Mouse (Mus musculus): ENCODE results near the gene Sdhaf1. TPM values are rescaled to one million over a fixed set of nuclear protein-coding genes. Genes with fewer than 3 reads are reported as not detected.

Sdhaf1 gene
- polyA plus RNA-seq, 1 experiment from 2014 or later, result 17.0 TPM

GRCm38 (mm10) chr7:30279951-30280669 is 43.6 kb downstream of the Sdhaf1 start, which contains the start of the genes Thap8 and Wdr62:
TSS of gene Thap8 (plus strand) at chr7:30280094.
TSS of gene Wdr62 (minus strand) at chr7:30280419.
- Histone ChIP-seq H3K9ac (ENCODE audit: low read depth, low read length) (peak within 1 kb of the TSS; percentile 66), H3K4me1 (ENCODE audit: control insufficient read depth, insufficient read depth, low read depth, low read length) (peaks cover 2% of the 10 kb centered on the region; the same call in 1 of the 2 replicates), H3K36me3 (ENCODE audit: control insufficient read depth, insufficient read depth, low read length) (no peaks in the 10 kb centered on the region), H3K4me3 (ENCODE audit: low read length) (peak within 1 kb of the TSS; percentile 74), H3K9me3 (ENCODE audit: control insufficient read depth, low read length) (no peaks in the 10 kb centered on the region), H3K27me3 (replicated peaks; ENCODE audit: control insufficient read depth, insufficient read depth, low read length) (no peaks in the 10 kb centered on the region), H3K4me2 (ENCODE audit: low read length) (peak within 1 kb of the TSS; percentile 99), H3K27ac (ENCODE audit: low read depth, low read length) (peak within 1 kb of the TSS; percentile 99)
- ATAC-seq, result peak; percentile 97
- WGBS, result under 1% methylated on average over 48 of the region's 49 CpGs

DNA sequence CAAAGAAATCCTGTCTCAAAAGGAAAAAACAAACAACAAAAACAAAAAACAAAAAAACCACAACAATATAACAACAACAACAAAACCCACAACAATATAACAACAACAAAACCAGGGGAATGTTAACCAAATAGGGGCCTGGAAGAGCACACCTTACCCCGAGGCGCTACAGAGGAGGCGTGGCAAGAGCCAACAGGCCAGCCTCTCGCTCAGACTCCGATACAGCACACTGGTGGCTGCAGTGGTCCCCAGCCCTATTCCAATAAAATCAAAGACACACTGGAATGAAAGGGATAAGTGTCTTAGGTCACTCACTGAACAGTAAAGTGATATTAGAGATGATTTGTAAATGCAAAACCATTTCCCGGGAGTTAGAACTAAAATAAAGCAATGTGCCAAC is 44.2 kb downstream of the Sdhaf1 start:
- H3K9ac ChIP-seq (ENCODE audit: low read depth, low read length), result peak overlapping the region; percentile 46; the same call in 1 of the 2 replicates
- H3K27ac ChIP-seq (ENCODE audit: low read depth, low read length), result no peak overlapping the region; the same call in 1 of the 2 replicates
- H3K36me3 ChIP-seq (ENCODE audit: control insufficient read depth, insufficient read depth, low read length), result no peaks in the 10 kb centered on the region
- no peaks in the 10 kb centered on the region for H3K9me3 ChIP-seq (ENCODE audit: control insufficient read depth, low read length)
- peak overlapping the region; percentile 99 for H3K4me2 ChIP-seq (ENCODE audit: low read length)
- WGBS, result 0% methylated on average over 6 of the region's 6 CpGs
- H3K27me3 ChIP-seq (replicated peaks; ENCODE audit: control insufficient read depth, insufficient read depth, low read length), result no peaks in the 10 kb centered on the region
- ATAC-seq, result no peak
- H3K4me1 ChIP-seq (ENCODE audit: control insufficient read depth, insufficient read depth, low read depth, low read length), result peaks cover 2% of the 10 kb centered on the region; the same call in 1 of the 2 replicates
- peak overlapping the region; percentile 74 for H3K4me3 ChIP-seq (ENCODE audit: low read length)

GRCm38 (mm10) chr7:30278911-30279310 is 44.8 kb downstream of the Sdhaf1 start:
- no peak overlapping the region for H3K4me3 ChIP-seq (ENCODE audit: low read length)
- H3K36me3 ChIP-seq (ENCODE audit: control insufficient read depth, insufficient read depth, low read length), result no peaks in the 10 kb centered on the region
- no peaks in the 10 kb centered on the region for H3K9me3 ChIP-seq (ENCODE audit: control insufficient read depth, low read length)
- H3K27ac ChIP-seq (ENCODE audit: low read depth, low read length), result no peak overlapping the region
- 62% methylated on average over 2 of the region's 2 CpGs for WGBS
- H3K4me2 ChIP-seq (ENCODE audit: low read length), result no peak overlapping the region
- H3K27me3 ChIP-seq (replicated peaks; ENCODE audit: control insufficient read depth, insufficient read depth, low read length), result no peaks in the 10 kb centered on the region
- no peak overlapping the region for H3K9ac ChIP-seq (ENCODE audit: low read depth, low read length)
- ATAC-seq, result no peak
- H3K4me1 ChIP-seq (ENCODE audit: control insufficient read depth, insufficient read depth, low read depth, low read length), result peaks cover 2% of the 10 kb centered on the region; the same call in 1 of the 2 replicates

GRCm38 (mm10) chr7:30274383-30274782 is 49.3 kb downstream of the Sdhaf1 start:
- Histone ChIP-seq H3K9ac (ENCODE audit: low read depth, low read length) (no peak overlapping the region), H3K27me3 (replicated peaks; ENCODE audit: control insufficient read depth, insufficient read depth, low read length) (no peaks in the 10 kb centered on the region), H3K36me3 (ENCODE audit: control insufficient read depth, insufficient read depth, low read length) (no peaks in the 10 kb centered on the region; the same call in 1 of the 2 replicates), H3K4me3 (ENCODE audit: low read length) (no peak overlapping the region), H3K9me3 (ENCODE audit: control insufficient read depth, low read length) (no peaks in the 10 kb centered on the region), H3K4me2 (ENCODE audit: low read length) (no peak overlapping the region), H3K4me1 (ENCODE audit: control insufficient read depth, insufficient read depth, low read depth, low read length) (no peaks in the 10 kb centered on the region; the same call in 1 of the 2 replicates), H3K27ac (ENCODE audit: low read depth, low read length) (no peak overlapping the region)
- WGBS, result 89% methylated on average over 6 of the region's 6 CpGs
- ATAC-seq, result no peak

Other genes with a start within 250 kb of the Sdhaf1 start
- 0.80 and 1.5 TPM in 2 replicates for gene Gm26920, start 233.5 kb downstream of the Sdhaf1 start, polyA plus RNA-seq (2015; fragmentation: Nextera tagmentation; extraction: Ambion mirVana)
- 14.4 and 14.9 TPM in 2 replicates for gene Zfp566, start 233.4 kb downstream of the Sdhaf1 start, polyA plus RNA-seq (2015; fragmentation: Nextera tagmentation; extraction: Ambion mirVana)
- 69.0 and 75.5 TPM in 2 replicates for gene Zfp260, start 229.1 kb downstream of the Sdhaf1 start, polyA plus RNA-seq (2015; fragmentation: Nextera tagmentation; extraction: Ambion mirVana)
- gene Zfp382, start 202.0 kb downstream of the Sdhaf1 start, polyA plus RNA-seq (2015; fragmentation: Nextera tagmentation; extraction: Ambion mirVana), result 23.7 and 26.9 TPM in 2 replicates
- gene Zfp146, start 154.1 kb downstream of the Sdhaf1 start, polyA plus RNA-seq (2015; fragmentation: Nextera tagmentation; extraction: Ambion mirVana), result 8.0 and 9.2 TPM in 2 replicates
- 5.6 and 6.8 TPM in 2 replicates for gene Cox7a1, start 139.8 kb downstream of the Sdhaf1 start, polyA plus RNA-seq (2015; fragmentation: Nextera tagmentation; extraction: Ambion mirVana)
- 86.0 and 94.7 TPM in 2 replicates for gene Capns1, start 125.1 kb downstream of the Sdhaf1 start, polyA plus RNA-seq (2015; fragmentation: Nextera tagmentation; extraction: Ambion mirVana)
- 168 and 175 TPM in 2 replicates for gene Polr2i, start 91.9 kb downstream of the Sdhaf1 start, polyA plus RNA-seq (2015; fragmentation: Nextera tagmentation; extraction: Ambion mirVana)
- gene Tbcb, start 91.6 kb downstream of the Sdhaf1 start, polyA plus RNA-seq (2015; fragmentation: Nextera tagmentation; extraction: Ambion mirVana), result 465 and 500 TPM in 2 replicates
- gene Ovol3, start 88.2 kb downstream of the Sdhaf1 start, polyA plus RNA-seq (2015; fragmentation: Nextera tagmentation; extraction: Ambion mirVana), result not detected in 2 replicates
- gene Thap8, start 43.8 kb downstream of the Sdhaf1 start, polyA plus RNA-seq (2015; fragmentation: Nextera tagmentation; extraction: Ambion mirVana), result 0.66 and 0.86 TPM in 2 replicates
- 3.9 and 5.6 TPM in 2 replicates for gene Wdr62, start 43.5 kb downstream of the Sdhaf1 start, polyA plus RNA-seq (2015; fragmentation: Nextera tagmentation; extraction: Ambion mirVana)
- 96.5 and 138 TPM in 2 replicates for gene Clip3, start 32.2 kb downstream of the Sdhaf1 start, polyA plus RNA-seq (2015; fragmentation: Nextera tagmentation; extraction: Ambion mirVana)
- 124 and 131 TPM in 2 replicates for gene Alkbh6, start 15.2 kb downstream of the Sdhaf1 start, polyA plus RNA-seq (2015; fragmentation: Nextera tagmentation; extraction: Ambion mirVana)
- 14.6 and 14.8 TPM in 2 replicates for gene Syne4, start 9.1 kb downstream of the Sdhaf1 start, polyA plus RNA-seq (2015; fragmentation: Nextera tagmentation; extraction: Ambion mirVana)
- 0.21 and 0.54 TPM in 2 replicates for gene E130208F15Rik, start 2.2 kb downstream of the Sdhaf1 start, polyA plus RNA-seq (2015; fragmentation: Nextera tagmentation; extraction: Ambion mirVana)
- 15.8 and 16.8 TPM in 2 replicates for gene Lrfn3, start 38.9 kb upstream of the Sdhaf1 start, polyA plus RNA-seq (2015; fragmentation: Nextera tagmentation; extraction: Ambion mirVana)
- gene Tyrobp, start 89.9 kb upstream of the Sdhaf1 start, polyA plus RNA-seq (2015; fragmentation: Nextera tagmentation; extraction: Ambion mirVana), result 29.7 and 31.5 TPM in 2 replicates
- gene Hcst, start 96.0 kb upstream of the Sdhaf1 start, polyA plus RNA-seq (2015; fragmentation: Nextera tagmentation; extraction: Ambion mirVana), result 0.95 and 0.97 TPM in 2 replicates
- 2.5 and 2.9 TPM in 2 replicates for gene Nfkbid, start 97.8 kb upstream of the Sdhaf1 start, polyA plus RNA-seq (2015; fragmentation: Nextera tagmentation; extraction: Ambion mirVana)
- gene Aplp1, start 121.6 kb upstream of the Sdhaf1 start, polyA plus RNA-seq (2015; fragmentation: Nextera tagmentation; extraction: Ambion mirVana), result 742 and 752 TPM in 2 replicates
- 3.0 and 4.2 TPM in 2 replicates for gene Kirrel2, start 133.8 kb upstream of the Sdhaf1 start, polyA plus RNA-seq (2015; fragmentation: Nextera tagmentation; extraction: Ambion mirVana)
- gene Nphs1, start 134.4 kb upstream of the Sdhaf1 start, polyA plus RNA-seq (2015; fragmentation: Nextera tagmentation; extraction: Ambion mirVana), result 0.98 and 1.7 TPM in 2 replicates
- not detected in 2 replicates for gene Prodh2, start 169.7 kb upstream of the Sdhaf1 start, polyA plus RNA-seq (2015; fragmentation: Nextera tagmentation; extraction: Ambion mirVana)
- gene Arhgap33, start 211.2 kb upstream of the Sdhaf1 start, polyA plus RNA-seq (2015; fragmentation: Nextera tagmentation; extraction: Ambion mirVana), result 94.8 and 134 TPM in 2 replicates
- gene Hspb6, start 228.3 kb upstream of the Sdhaf1 start, polyA plus RNA-seq (2015; fragmentation: Nextera tagmentation; extraction: Ambion mirVana), result 14.2 TPM in 2 replicates
- 6.8 and 7.5 TPM in 2 replicates for gene Proser3, start 228.4 kb upstream of the Sdhaf1 start, polyA plus RNA-seq (2015; fragmentation: Nextera tagmentation; extraction: Ambion mirVana)
- gene Lin37, start 235.9 kb upstream of the Sdhaf1 start, polyA plus RNA-seq (2015; fragmentation: Nextera tagmentation; extraction: Ambion mirVana), result 51.0 and 58.7 TPM in 2 replicates
- 86.8 and 96.9 TPM in 2 replicates for gene U2af1l4, start 239.4 kb upstream of the Sdhaf1 start, polyA plus RNA-seq (2015; fragmentation: Nextera tagmentation; extraction: Ambion mirVana)
- gene Gm49396, start 239.4 kb upstream of the Sdhaf1 start, polyA plus RNA-seq (2015; fragmentation: Nextera tagmentation; extraction: Ambion mirVana), result 13.7 and 17.4 TPM in 2 replicates
- gene Psenen, start 239.7 kb upstream of the Sdhaf1 start, polyA plus RNA-seq (2015; fragmentation: Nextera tagmentation; extraction: Ambion mirVana), result 121 and 132 TPM in 2 replicates
- gene Igflr1, start 241.5 kb upstream of the Sdhaf1 start, polyA plus RNA-seq (2015; fragmentation: Nextera tagmentation; extraction: Ambion mirVana), result 4.0 and 6.8 TPM in 2 replicates